Mouse (Mus musculus) forebrain, embryonic 11.5 days (tissue): Measurements from ENCODE around the gene Susd4. TPM values are rescaled to one million over a fixed set of nuclear protein-coding genes. Genes with fewer than 3 reads are reported as not detected.

Experiments
- ATAC-seq: fragments of 200-750 bp; cut with Nextera tagmentation; replicated peaks from 2 replicates; pipeline ENCODE4 v1.8.0; 2017; ENCODE audit warnings: moderate TSS enrichment; ENCODE audit not compliant: low FRiP score
- DNase-seq: peaks from one replicate; pipeline ENCODE4 v3.0.0-alpha.2; 2017; ENCODE audit warnings: low spot score
- H3K27ac ChIP-seq: fragments of 300-500 bp; sonication (generic); 2 replicates; pipeline ENCODE4 v1.5.1; 2014; ENCODE audit warnings: low read depth, low read length
- H3K27me3 ChIP-seq: fragments of 300-500 bp; sonication (generic); 2 replicates; pipeline ENCODE4 v1.6.1; 2014; ENCODE audit warnings: mild to moderate bottlenecking, low read length, mixed read lengths; ENCODE audit not compliant: control insufficient read depth, insufficient read depth
- H3K36me3 ChIP-seq: fragments of 300-500 bp; sonication (generic); 2 replicates; pipeline ENCODE4 v1.6.1; 2014; ENCODE audit warnings: mild to moderate bottlenecking, low read length, moderate library complexity, mixed read lengths; ENCODE audit not compliant: control insufficient read depth, insufficient read depth
- H3K4me1 ChIP-seq: fragments of 300-500 bp; sonication (generic); replicated peaks from 2 replicates; pipeline ENCODE4 v1.6.1; 2014; ENCODE audit warnings: low read length, mixed read lengths; ENCODE audit not compliant: control insufficient read depth, insufficient read depth
- H3K4me2 ChIP-seq: fragments of 300-500 bp; sonication (generic); 2 replicates; pipeline ENCODE4 v1.6.1; 2014; ENCODE audit warnings: low read depth, mild to moderate bottlenecking, low read length, moderate library complexity, mixed read lengths; ENCODE audit not compliant: severe bottlenecking
- H3K4me3 ChIP-seq: fragments of 300-500 bp; sonication (generic); 2 replicates; pipeline ENCODE4 v1.5.1; 2014; ENCODE audit warnings: low read depth, low read length
- H3K9ac ChIP-seq: fragments of 300-500 bp; sonication (generic); 2 replicates; pipeline ENCODE4 v1.6.1; 2014; ENCODE audit warnings: low read length
- H3K9me3 ChIP-seq: fragments of 300-500 bp; sonication (generic); 2 replicates; pipeline ENCODE4 v1.6.1; 2016; ENCODE audit warnings: low read length, mixed read lengths; ENCODE audit not compliant: control insufficient read depth
- WGBS: fragments of 180-500 bp; shearing (Covaris S2); extraction: QIAGEN DNeasy Blood & Tissue Kit; methylation state at CpG from one replicate; pipeline ENCODE4 v1.1.7; 2014; 5-methylcytosine and 5-hydroxymethylcytosine counted together
- polyA plus RNA-seq: library from polyadenylated mRNA; unstranded; fragments of >200 nt; fragmentation: Nextera tagmentation; extraction: Ambion mirVana; gene quantifications from 2 replicates; pipeline ENCODE4 v1.2.1, GENCODE M21; 2014

Susd4 gene
- polyA plus RNA-seq, 1 experiment from 2014 or later = 14.4 TPM

GRCm38 (mm10) chr1:182794221-182794620, 30.6 kb downstream of the Susd4 start:
- no peak overlapping the region for H3K4me2 ChIP-seq
- no peaks in the 10 kb centered on the region for H3K27me3 ChIP-seq
- DNase-seq = no peak
- no peaks in the 10 kb centered on the region for H3K9me3 ChIP-seq
- WGBS = 93% methylated on average over 10 of the region's 10 CpGs
- no peak overlapping the region for H3K27ac ChIP-seq
- H3K36me3 ChIP-seq = no peaks in the 10 kb centered on the region
- no peaks in the 10 kb centered on the region for H3K4me1 ChIP-seq
- no peak for ATAC-seq
- H3K4me3 ChIP-seq = no peak overlapping the region
- no peak overlapping the region for H3K9ac ChIP-seq

GRCm38 (mm10) chr1:182794628-182795027, 31.0 kb downstream of the Susd4 start:
- no peak for DNase-seq
- 96% methylated on average over 9 of the region's 9 CpGs for WGBS
- H3K9me3 ChIP-seq = no peaks in the 10 kb centered on the region
- H3K36me3 ChIP-seq = no peaks in the 10 kb centered on the region
- no peak overlapping the region for H3K4me3 ChIP-seq
- H3K9ac ChIP-seq = no peak overlapping the region
- H3K27me3 ChIP-seq = no peaks in the 10 kb centered on the region
- H3K4me2 ChIP-seq = no peak overlapping the region
- H3K4me1 ChIP-seq = no peaks in the 10 kb centered on the region
- no peak for ATAC-seq
- H3K27ac ChIP-seq = no peak overlapping the region

- WGBS = 83% methylated on average over 14 of the region's 14 CpGs
- no peaks in the 10 kb centered on the region for H3K9me3 ChIP-seq
- H3K4me1 ChIP-seq = no peaks in the 10 kb centered on the region
- no peaks in the 10 kb centered on the region for H3K36me3 ChIP-seq
- H3K27ac ChIP-seq = no peak overlapping the region
- H3K27me3 ChIP-seq = no peaks in the 10 kb centered on the region
- H3K4me3 ChIP-seq = no peak overlapping the region
- no peak for DNase-seq
- H3K9ac ChIP-seq = no peak overlapping the region
- ATAC-seq = no peak
- H3K4me2 ChIP-seq = no peak overlapping the region
These were observed 33.4 kb downstream of the Susd4 start for GRCm38 (mm10) chr1:182797048-182797447.

- DNase-seq = no peak
- Histone ChIP-seq H3K36me3 (no peaks in the 10 kb centered on the region), H3K4me1 (no peaks in the 10 kb centered on the region), H3K9ac (no peak overlapping the region), H3K9me3 (no peaks in the 10 kb centered on the region), H3K4me2 (no peak overlapping the region), H3K27ac (no peak overlapping the region), H3K4me3 (no peak overlapping the region), H3K27me3 (no peaks in the 10 kb centered on the region)
- no peak for ATAC-seq
- 82% methylated on average over 2 of the region's 2 CpGs for WGBS
These were observed 37.9 kb downstream of the Susd4 start for GRCm38 (mm10) chr1:182801590-182801989.

- DNase-seq (no peak), ATAC-seq (no peak)
- WGBS = 85% methylated on average over 15 of the region's 15 CpGs
- H3K27ac ChIP-seq = no peak overlapping the region
- H3K4me2 ChIP-seq = no peak overlapping the region
- H3K27me3 ChIP-seq = no peaks in the 10 kb centered on the region
- no peaks in the 10 kb centered on the region for H3K4me1 ChIP-seq
- H3K36me3 ChIP-seq = no peaks in the 10 kb centered on the region
- H3K9ac ChIP-seq = no peak overlapping the region
- no peak overlapping the region for H3K4me3 ChIP-seq
- H3K9me3 ChIP-seq = no peaks in the 10 kb centered on the region
These were observed 39.2 kb downstream of the Susd4 start for GRCm38 (mm10) chr1:182802891-182803290.

- no peaks in the 10 kb centered on the region for H3K9me3 ChIP-seq
- H3K27ac ChIP-seq = no peak overlapping the region
- 92% methylated on average over 7 of the region's 7 CpGs for WGBS
- DNase-seq (no peak), ATAC-seq (no peak)
- H3K4me3 ChIP-seq = no peak overlapping the region
- H3K27me3 ChIP-seq = no peaks in the 10 kb centered on the region
- no peak overlapping the region for H3K9ac ChIP-seq
- H3K4me2 ChIP-seq = no peak overlapping the region
- H3K4me1 ChIP-seq = no peaks in the 10 kb centered on the region
- H3K36me3 ChIP-seq = no peaks in the 10 kb centered on the region
These were observed 50.3 kb downstream of the Susd4 start for GRCm38 (mm10) chr1:182813991-182814390.

GRCm38 (mm10) chr1:182814566-182814965, 50.9 kb downstream of the Susd4 start:
- H3K36me3 ChIP-seq = no peaks in the 10 kb centered on the region
- DNase-seq (no peak), ATAC-seq (no peak)
- H3K4me1 ChIP-seq = no peaks in the 10 kb centered on the region
- no peak overlapping the region for H3K27ac ChIP-seq
- H3K4me3 ChIP-seq = no peak overlapping the region
- H3K9ac ChIP-seq = no peak overlapping the region
- no peaks in the 10 kb centered on the region for H3K9me3 ChIP-seq
- whole genome bisulfite sequencing = 87% methylated on average over 6 of the region's 6 CpGs
- no peaks in the 10 kb centered on the region for H3K27me3 ChIP-seq
- no peak overlapping the region for H3K4me2 ChIP-seq

- Histone ChIP-seq H3K9ac (no peak overlapping the region), H3K4me3 (no peak overlapping the region), H3K4me1 (no peaks in the 10 kb centered on the region), H3K9me3 (no peaks in the 10 kb centered on the region), H3K36me3 (no peaks in the 10 kb centered on the region), H3K27me3 (no peaks in the 10 kb centered on the region), H3K27ac (no peak overlapping the region), H3K4me2 (no peak overlapping the region)
- DNase-seq (no peak), ATAC-seq (no peak)
- WGBS = 64% methylated on average over 5 of the region's 5 CpGs
These were observed 53.4 kb downstream of the Susd4 start for GRCm38 (mm10) chr1:182817106-182817505.

GRCm38 (mm10) chr1:182817624-182818023, 54.0 kb downstream of the Susd4 start:
- Histone ChIP-seq H3K9me3 (no peaks in the 10 kb centered on the region), H3K9ac (no peak overlapping the region), H3K36me3 (no peaks in the 10 kb centered on the region), H3K27me3 (no peaks in the 10 kb centered on the region), H3K4me2 (no peak overlapping the region), H3K27ac (no peak overlapping the region), H3K4me1 (no peaks in the 10 kb centered on the region), H3K4me3 (no peak overlapping the region)
- WGBS = 37% methylated on average over 6 of the region's 6 CpGs
- no peak for DNase-seq
- no peak for ATAC-seq
